Mouse (Mus musculus): ENCODE measurements around the gene Ninj1. TPM values are rescaled to one million over a fixed set of nuclear protein-coding genes. Genes with fewer than 3 reads are reported as not detected.

Gene Ninj1
- polyA plus RNA-seq, 1 experiment from 2014 or later = 61.2 TPM

DNA sequence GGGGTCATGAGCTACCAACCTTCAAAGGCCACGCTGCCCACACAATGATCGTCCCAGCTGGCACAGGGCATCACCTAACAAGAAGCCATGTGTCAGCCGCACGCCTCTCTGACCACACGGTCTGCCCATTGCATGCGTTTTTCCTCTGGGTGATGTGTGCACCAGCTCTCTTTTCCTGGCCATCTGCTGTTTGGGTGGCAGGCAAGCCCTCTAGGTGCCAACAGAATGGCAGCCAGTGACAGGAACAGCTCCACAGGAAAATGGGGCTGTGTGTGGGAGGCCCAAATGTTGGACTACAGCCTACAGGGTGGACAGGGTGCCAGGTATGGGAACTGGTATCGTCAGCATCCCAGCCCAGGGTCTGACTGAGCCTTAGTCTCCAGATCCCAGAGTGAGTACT lies 14.9 kb upstream of the Ninj1 start:
- Histone ChIP-seq H3K9ac (no peak overlapping the region), H3K27ac (replicated peaks) (no peak overlapping the region), H3K9me3 (no peaks in the 10 kb centered on the region), H3K27me3 (replicated peaks) (peaks cover 10% of the 10 kb centered on the region; the same call in 1 of the 2 replicates), H3K36me3 (no peaks in the 10 kb centered on the region), H3K4me1 (peaks cover 21% of the 10 kb centered on the region), H3K4me3 (no peak overlapping the region), H3K4me2 (no peak overlapping the region)
- ATAC-seq (ENCODE audit: extremely low read depth, insufficient number of reproducible peaks, low FRiP score, low TSS enrichment) = no peak
- WGBS = 87% methylated on average over 7 of the region's 7 CpGs

DNA sequence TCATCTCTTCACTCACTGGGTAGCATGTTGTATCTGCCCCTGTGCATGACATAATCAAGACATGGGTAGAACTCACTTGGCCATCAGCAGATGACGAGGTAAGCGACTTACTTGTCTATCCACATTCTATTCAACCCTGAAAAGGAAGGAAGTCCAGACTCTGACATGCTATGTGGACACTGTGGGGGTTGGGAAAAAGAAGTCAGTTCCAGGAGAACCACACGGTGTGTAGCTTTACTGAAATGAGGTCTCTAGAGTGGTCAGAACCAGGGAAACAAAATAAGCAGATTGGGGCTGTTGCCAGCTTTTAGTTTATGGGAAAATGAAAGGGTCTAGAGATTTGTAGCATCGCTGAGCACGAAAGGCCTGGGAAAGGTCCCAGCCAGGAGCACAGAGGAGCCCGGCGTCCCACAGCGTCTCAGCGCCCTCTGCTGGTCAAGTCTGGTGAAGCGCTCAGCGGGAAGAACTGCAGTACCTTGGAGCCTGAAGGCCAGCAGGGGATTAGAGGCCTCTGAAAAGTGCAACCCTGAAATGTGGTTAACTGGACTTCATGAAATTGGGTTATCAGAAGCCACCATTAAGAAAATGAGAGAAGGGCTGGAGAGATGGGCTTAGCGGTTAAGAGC lies 14.2 kb upstream of the Ninj1 start:
- ATAC-seq (ENCODE audit: extremely low read depth, insufficient number of reproducible peaks, low FRiP score, low TSS enrichment) = no peak
- Histone ChIP-seq H3K27ac (replicated peaks) (no peak overlapping the region), H3K27me3 (replicated peaks) (peaks cover 10% of the 10 kb centered on the region; the same call in 1 of the 2 replicates), H3K9ac (no peak overlapping the region), H3K4me1 (peaks cover 21% of the 10 kb centered on the region), H3K4me2 (peak overlapping the region; percentile 9; the same call in 1 of the 2 replicates), H3K9me3 (no peaks in the 10 kb centered on the region), H3K4me3 (no peak overlapping the region), H3K36me3 (no peaks in the 10 kb centered on the region)
- 6% methylated on average over 12 of the region's 12 CpGs for WGBS

DNA sequence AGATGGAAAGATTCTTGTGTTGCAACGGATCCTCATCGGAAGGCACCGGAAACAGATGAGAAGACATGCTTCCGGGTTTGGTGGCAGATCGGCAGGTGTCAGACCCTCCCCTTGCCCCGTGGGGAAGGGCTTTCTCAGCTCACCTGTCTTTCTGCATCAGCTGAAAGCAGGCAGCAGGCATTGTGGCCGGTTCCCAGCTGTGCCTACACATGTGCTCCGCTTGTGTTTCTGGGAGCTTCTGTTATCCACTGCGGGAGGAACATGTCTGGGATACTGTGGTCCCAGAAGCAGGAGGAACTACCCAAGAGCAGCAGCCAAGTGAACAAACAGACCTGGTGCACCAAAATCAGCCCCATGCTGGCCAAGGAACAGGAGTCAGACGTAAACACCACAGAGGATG lies 11.8 kb upstream of the Ninj1 start:
- 66% methylated on average over 10 of the region's 10 CpGs for WGBS
- H3K4me3 ChIP-seq = no peak overlapping the region
- no peak overlapping the region for H3K4me2 ChIP-seq
- H3K36me3 ChIP-seq = no peaks in the 10 kb centered on the region
- no peak overlapping the region for H3K27ac ChIP-seq (replicated peaks)
- H3K9ac ChIP-seq = no peak overlapping the region
- H3K9me3 ChIP-seq = no peaks in the 10 kb centered on the region
- H3K4me1 ChIP-seq = peaks cover 37% of the 10 kb centered on the region
- peaks cover 10% of the 10 kb centered on the region; the same call in 1 of the 2 replicates for H3K27me3 ChIP-seq (replicated peaks)
- ATAC-seq (ENCODE audit: extremely low read depth, insufficient number of reproducible peaks, low FRiP score, low TSS enrichment) = no peak

DNA sequence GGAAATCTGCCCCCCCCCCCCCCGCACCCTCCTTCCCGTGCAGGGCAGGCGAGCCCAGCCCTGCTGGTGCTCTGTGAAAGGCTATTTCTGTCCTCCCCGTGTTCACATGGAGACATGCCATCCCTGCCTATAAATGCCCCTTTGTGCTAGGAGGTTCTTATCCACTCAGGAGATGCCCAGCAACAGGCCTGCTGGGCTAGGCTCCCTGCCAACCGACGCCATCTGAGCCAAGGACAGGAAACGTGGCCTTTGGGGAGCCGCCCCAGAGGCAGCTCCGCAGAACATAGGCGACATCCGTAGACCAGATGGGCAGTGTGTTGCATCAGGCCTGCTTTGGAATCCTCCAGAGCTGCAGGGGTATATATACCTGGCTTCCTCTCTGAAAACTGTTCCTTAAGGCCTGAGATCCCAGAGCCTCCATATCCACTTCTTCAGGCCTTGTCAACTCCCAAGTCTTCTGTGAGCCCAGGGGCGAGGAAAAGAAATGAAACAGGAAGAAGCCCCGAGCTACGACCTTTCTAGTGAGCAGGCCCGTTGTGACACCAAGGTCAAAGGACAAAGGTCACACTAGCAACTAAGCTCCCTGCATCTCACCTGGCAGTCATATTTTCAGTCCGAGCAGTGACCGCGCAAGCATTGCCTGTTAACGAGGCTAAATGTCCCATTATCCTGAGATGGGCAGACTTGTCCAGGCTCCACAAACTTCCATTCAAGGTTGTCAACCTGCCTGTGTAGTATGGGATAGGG lies 8.3 kb upstream of the Ninj1 start:
- H3K9me3 ChIP-seq = no peaks in the 10 kb centered on the region
- no peaks in the 10 kb centered on the region for H3K36me3 ChIP-seq
- 51% methylated on average over 19 of the region's 19 CpGs for WGBS
- H3K4me2 ChIP-seq = no peak overlapping the region
- H3K4me3 ChIP-seq = no peak overlapping the region
- peak; percentile 62; the same call in 1 of the 2 replicates for ATAC-seq (ENCODE audit: extremely low read depth, insufficient number of reproducible peaks, low FRiP score, low TSS enrichment)
- H3K4me1 ChIP-seq = peaks cover 43% of the 10 kb centered on the region
- H3K9ac ChIP-seq = peak overlapping the region; percentile 55
- H3K27me3 ChIP-seq (replicated peaks) = no peaks in the 10 kb centered on the region; the same call in 1 of the 2 replicates
- peak overlapping the region; percentile 84 for H3K27ac ChIP-seq (replicated peaks)

DNA sequence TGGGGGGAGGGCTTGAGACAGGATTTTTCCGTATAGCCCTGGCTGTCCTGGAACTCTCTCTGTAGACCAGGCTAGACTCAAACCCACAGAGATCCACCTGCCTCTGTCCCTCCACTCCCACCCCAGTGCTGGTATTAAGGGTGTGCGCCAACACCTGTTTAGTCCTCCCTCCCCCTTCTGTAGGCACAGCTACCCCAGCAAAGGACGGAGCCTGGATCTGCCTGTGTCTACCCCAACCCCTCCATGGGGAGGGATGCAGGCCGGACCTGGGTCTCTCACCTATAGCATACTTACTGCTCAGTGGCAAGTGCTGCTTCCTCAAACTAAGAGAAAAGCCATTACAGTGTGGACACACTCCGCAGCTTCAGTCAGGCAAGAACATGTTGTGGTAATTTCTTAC lies 7.0 kb upstream of the Ninj1 start:
- Histone ChIP-seq H3K4me1 (peaks cover 43% of the 10 kb centered on the region), H3K27me3 (replicated peaks) (no peaks in the 10 kb centered on the region), H3K9me3 (no peaks in the 10 kb centered on the region), H3K27ac (replicated peaks) (no peak overlapping the region), H3K4me3 (no peak overlapping the region), H3K9ac (no peak overlapping the region), H3K4me2 (no peak overlapping the region), H3K36me3 (no peaks in the 10 kb centered on the region)
- ATAC-seq (ENCODE audit: extremely low read depth, insufficient number of reproducible peaks, low FRiP score, low TSS enrichment) = no peak
- WGBS = 80% methylated on average over 5 of the region's 5 CpGs

DNA sequence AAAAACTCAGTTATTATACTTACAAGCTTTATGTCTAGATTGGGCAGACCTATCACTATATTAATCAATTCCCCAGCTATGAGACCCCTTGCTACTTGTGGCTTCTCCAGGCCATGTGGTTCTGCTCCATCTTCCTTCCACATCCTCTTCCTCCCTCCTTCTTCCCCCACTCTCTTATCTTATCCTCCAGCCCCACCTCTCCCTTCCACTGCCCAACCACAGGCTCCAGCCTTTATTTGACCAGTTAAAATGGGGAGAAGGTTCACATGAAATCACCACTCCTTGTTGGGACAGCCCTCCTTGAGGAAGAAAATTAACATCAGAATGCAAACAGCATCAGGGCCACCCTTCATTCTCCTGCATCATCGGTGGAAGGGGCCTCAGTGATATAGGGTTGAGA lies 6.6 kb upstream of the Ninj1 start:
- Histone ChIP-seq H3K9me3 (no peaks in the 10 kb centered on the region), H3K4me1 (peaks cover 43% of the 10 kb centered on the region), H3K4me2 (no peak overlapping the region), H3K36me3 (no peaks in the 10 kb centered on the region), H3K9ac (no peak overlapping the region), H3K27me3 (replicated peaks) (no peaks in the 10 kb centered on the region), H3K4me3 (no peak overlapping the region), H3K27ac (replicated peaks) (no peak overlapping the region)
- no peak for ATAC-seq (ENCODE audit: extremely low read depth, insufficient number of reproducible peaks, low FRiP score, low TSS enrichment)
- whole genome bisulfite sequencing = 61% methylated on average over 1 of the region's 1 CpGs

DNA sequence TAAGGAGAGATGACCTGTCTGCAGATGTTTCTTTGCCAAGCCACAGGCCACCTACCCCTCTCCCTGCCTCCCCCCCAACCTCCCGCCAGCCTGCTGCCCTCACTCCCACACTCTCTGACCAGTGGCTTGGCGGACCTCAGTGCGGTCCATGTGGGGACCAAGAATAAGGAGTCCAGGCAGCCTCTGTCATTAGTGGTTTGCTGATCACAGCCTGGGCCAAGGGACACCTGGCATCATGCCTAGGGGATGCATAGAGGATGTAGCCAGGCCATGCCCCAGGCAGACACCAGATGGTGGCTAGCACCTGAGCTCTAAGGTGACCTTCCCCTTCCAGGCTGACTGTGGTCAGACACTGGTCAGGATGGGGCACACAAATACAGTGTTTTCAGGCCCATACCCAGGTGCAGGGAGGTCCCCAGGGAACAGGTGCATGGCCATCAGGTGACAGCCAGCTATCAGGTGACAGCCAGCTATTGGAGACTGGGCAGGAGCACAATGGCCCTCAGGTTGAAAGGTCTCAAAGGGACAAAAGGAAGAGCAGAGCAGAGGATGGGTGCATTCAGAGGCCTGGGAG lies 5.8 kb upstream of the Ninj1 start:
- Histone ChIP-seq H3K4me1 (peaks cover 45% of the 10 kb centered on the region), H3K4me3 (no peak overlapping the region), H3K27me3 (replicated peaks) (no peaks in the 10 kb centered on the region), H3K36me3 (no peaks in the 10 kb centered on the region), H3K27ac (replicated peaks) (no peak overlapping the region), H3K9me3 (no peaks in the 10 kb centered on the region), H3K4me2 (no peak overlapping the region), H3K9ac (no peak overlapping the region)
- no peak for ATAC-seq (ENCODE audit: extremely low read depth, insufficient number of reproducible peaks, low FRiP score, low TSS enrichment)
- 75% methylated on average over 3 of the region's 3 CpGs for WGBS

DNA sequence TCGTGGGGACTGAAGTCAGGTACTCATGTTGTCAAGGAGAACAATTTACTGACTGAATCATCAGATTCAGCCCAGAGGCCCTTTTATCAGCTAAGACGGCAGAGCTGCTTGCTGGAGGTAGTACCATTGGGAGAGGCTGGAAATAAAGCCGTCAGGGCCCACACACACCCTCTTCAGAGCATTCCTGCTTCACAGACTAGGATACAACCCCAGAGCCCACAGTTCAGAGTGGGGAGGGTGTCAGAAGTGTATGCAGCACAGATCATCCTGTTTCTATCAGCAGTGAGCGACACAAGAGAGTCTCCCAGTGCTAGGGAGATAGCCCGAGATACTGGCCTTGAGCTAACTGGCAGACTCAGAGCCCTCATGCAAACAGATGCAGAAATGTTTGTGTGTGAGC lies 4.1 kb upstream of the Ninj1 start:
- H3K9ac ChIP-seq = no peak overlapping the region; the same call in 1 of the 2 replicates
- no peaks in the 10 kb centered on the region for H3K36me3 ChIP-seq
- peak overlapping the region; percentile 36; the same call in 1 of the 2 replicates for H3K27ac ChIP-seq (replicated peaks)
- H3K27me3 ChIP-seq (replicated peaks) = no peaks in the 10 kb centered on the region
- ATAC-seq (ENCODE audit: extremely low read depth, insufficient number of reproducible peaks, low FRiP score, low TSS enrichment) = no peak
- WGBS = 23% methylated on average over 5 of the region's 5 CpGs
- no peak overlapping the region for H3K4me2 ChIP-seq
- no peaks in the 10 kb centered on the region for H3K9me3 ChIP-seq
- no peak overlapping the region for H3K4me3 ChIP-seq
- peaks cover 54% of the 10 kb centered on the region for H3K4me1 ChIP-seq

DNA sequence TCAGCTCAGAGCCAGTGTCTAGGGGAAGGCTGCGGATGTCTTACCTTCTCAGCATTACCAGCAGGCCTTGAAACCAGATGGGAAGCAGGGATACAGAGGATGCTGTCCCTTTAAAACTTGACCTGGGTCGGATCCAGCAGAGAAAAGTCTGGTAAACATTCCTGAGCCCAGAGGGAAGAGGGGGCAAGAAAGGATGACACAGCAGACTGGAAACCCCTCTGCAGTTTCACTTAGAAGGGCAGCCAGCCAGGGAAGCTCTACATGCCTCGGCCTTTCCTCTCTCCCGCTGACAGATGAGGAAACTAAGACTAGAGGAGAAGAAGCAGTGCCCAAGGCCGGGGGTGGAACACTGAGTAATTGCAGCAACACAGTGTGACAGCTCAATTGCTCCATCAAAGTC lies 3.6 kb upstream of the Ninj1 start:
- Histone ChIP-seq H3K4me1 (peaks cover 54% of the 10 kb centered on the region), H3K9me3 (no peaks in the 10 kb centered on the region), H3K9ac (no peak overlapping the region), H3K4me3 (no peak overlapping the region), H3K27me3 (replicated peaks) (no peaks in the 10 kb centered on the region), H3K27ac (replicated peaks) (peak overlapping the region; percentile 36; the same call in 1 of the 2 replicates), H3K36me3 (no peaks in the 10 kb centered on the region), H3K4me2 (no peak overlapping the region)
- no peak for ATAC-seq (ENCODE audit: extremely low read depth, insufficient number of reproducible peaks, low FRiP score, low TSS enrichment)
- WGBS = 33% methylated on average over 5 of the region's 5 CpGs

DNA sequence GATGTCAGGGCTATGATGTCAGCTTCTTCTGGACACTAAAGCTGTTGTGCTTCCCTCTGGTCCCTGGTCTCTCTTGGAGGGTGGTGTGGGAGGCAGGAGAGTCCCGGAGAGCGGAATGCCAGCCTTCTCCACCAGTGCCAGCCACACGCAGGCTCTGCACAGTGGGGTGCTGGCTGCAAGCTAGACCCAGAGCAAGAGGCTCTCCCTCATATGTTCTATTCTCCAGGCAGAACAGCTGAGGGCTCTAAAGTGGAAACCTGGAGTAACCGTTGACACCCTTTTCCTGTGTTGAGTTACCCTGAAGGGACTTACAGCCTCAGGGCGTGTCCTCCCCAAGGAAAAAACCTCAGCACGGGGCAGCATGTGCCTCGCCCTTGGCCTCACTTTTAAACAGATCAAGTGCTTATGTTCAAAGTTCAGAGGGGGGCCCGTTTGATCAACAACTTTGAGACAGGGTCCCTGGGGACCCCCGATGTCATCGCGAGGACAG lies 442 bp upstream of the Ninj1 start:
- H3K9ac ChIP-seq = peak overlapping the region; percentile 91
- no peak for ATAC-seq (ENCODE audit: extremely low read depth, insufficient number of reproducible peaks, low FRiP score, low TSS enrichment)
- H3K27me3 ChIP-seq (replicated peaks) = no peaks in the 10 kb centered on the region
- WGBS = 22% methylated on average over 11 of the region's 11 CpGs
- H3K4me1 ChIP-seq = peaks cover 68% of the 10 kb centered on the region
- no peaks in the 10 kb centered on the region for H3K36me3 ChIP-seq
- peak overlapping the region; percentile 88 for H3K4me3 ChIP-seq
- H3K27ac ChIP-seq (replicated peaks) = peak overlapping the region; percentile 90
- peak overlapping the region; percentile 99 for H3K4me2 ChIP-seq
- no peaks in the 10 kb centered on the region for H3K9me3 ChIP-seq

DNA sequence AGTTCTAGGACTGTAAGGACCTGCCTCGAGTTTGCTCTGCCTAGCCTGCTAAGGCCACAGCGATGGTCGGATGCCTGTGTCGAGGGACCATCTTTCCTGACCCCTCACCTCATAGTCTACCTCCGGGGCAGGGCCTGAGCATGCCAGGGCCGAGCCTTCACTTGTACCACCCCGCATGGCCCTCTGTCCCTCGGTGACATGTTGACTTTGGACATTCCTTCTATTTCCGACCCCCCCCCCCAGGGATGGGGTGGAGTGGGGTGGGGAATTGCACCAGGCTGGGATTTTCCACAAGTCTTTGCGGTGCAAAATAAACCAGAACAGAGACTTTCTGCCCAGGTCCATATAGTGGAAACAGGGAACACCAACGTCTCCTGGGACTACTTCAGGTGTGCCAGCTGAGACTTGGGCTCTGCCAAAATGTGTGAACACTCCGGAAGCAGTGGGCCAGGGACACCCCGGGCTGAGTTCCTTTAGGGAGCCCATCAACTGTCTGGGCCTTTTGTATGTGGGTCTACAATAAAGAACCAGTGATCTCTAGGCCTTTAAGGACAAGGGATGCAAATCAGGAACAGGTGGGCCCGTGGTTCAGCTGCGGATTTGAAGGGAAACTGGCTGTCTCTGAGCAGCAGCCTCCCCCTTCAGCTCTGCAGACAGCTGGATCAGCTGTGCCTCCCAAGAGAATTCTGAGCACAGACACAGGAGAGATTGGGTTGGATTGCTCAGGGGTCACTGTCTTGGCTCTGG lies 1.1 kb downstream of the Ninj1 start:
- Histone ChIP-seq H3K9me3 (no peaks in the 10 kb centered on the region), H3K4me2 (peak overlapping the region; percentile 99), H3K9ac (peak overlapping the region; percentile 91), H3K4me3 (peak overlapping the region; percentile 88), H3K4me1 (peaks cover 64% of the 10 kb centered on the region), H3K27me3 (replicated peaks) (no peaks in the 10 kb centered on the region), H3K36me3 (no peaks in the 10 kb centered on the region), H3K27ac (replicated peaks) (peak overlapping the region; percentile 90)
- no peak for ATAC-seq (ENCODE audit: extremely low read depth, insufficient number of reproducible peaks, low FRiP score, low TSS enrichment)
- WGBS = 24% methylated on average over 15 of the region's 15 CpGs
